Mouse (Mus musculus): ENCODE data around the gene Tap1.

GRCm38 (mm10) chr17:34164202-34164895 is 23.0 kb upstream of the Tap1 start:
- TF ChIP-seq TCF12 (IDR thresholded peaks at IDR 0.05; ENCODE audit: insufficient read depth, poor library complexity, severe bottlenecking) (no peak), CEBPB (IDR thresholded peaks at IDR 0.05; ENCODE audit: insufficient read depth, poor library complexity, severe bottlenecking) (no peak), USF1 (IDR thresholded peaks at IDR 0.05; ENCODE audit: low read depth) (no peak), POLR2A (IDR thresholded peaks at IDR 0.05; ENCODE audit: insufficient read length, low read depth) (no peak), POLR2AphosphoS2 (IDR thresholded peaks at IDR 0.05; ENCODE audit: insufficient read length, low read depth) (no peak), MYOD1 (IDR thresholded peaks at IDR 0.05; ENCODE audit: control insufficient read depth in 1 of 3, insufficient read length in 2 of 3, low read depth in 2 of 3) (no peak), MYOG (IDR thresholded peaks at IDR 0.05; ENCODE audit: control insufficient read depth in 1 of 3, insufficient read depth in 1 of 3, insufficient read length in 2 of 3, low read depth in 2 of 3) (no peak)
